Comparison of ENCODE assay signal across 21 mouse cellular contexts in the genomic region with DNA sequence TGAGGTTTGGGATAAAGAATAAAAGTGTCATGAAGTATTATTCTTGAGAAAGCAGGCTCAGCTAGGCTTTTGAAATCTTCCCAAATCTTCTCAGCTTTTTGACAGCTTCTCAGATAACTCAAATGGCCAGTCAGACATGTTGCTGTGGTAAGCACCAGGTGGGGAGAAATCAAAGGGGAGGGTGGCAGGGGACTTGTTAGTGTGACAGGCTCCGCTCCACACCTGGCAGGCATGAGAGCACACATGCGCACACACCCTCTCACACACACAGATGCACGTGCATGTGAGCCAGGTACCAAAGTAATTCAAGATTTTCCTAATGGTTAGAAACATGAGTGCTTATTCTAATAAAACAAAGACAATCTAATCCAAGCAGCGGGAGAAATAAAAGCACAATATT.
"Had no signal": no experiment of that assay in that cellular context is flagged by ENCODE, and none has a peak within 500 bp of the region (broad histone marks: within the 10 kb centered on the region; RNA-seq: fewer than 3 reads in every experiment).

No protein-coding gene starts in this region.

- H3K4me3 ChIP-seq: layer of hippocampus, adult 2 months; limb, embryonic 10.5 days; limb, embryonic 13.5 days; liver, embryonic 12.5 days; liver, embryonic 15.5 days; lung, embryonic 15.5 days; midbrain, embryonic 12.5 days; midbrain, embryonic 15.5 days; neural tube, embryonic 12.5 days; neural tube, embryonic 15.5 days had no signal

- H3K4me2 ChIP-seq: limb, embryonic 13.5 days; liver, embryonic 12.5 days; liver, embryonic 15.5 days; lung, embryonic 15.5 days; midbrain, embryonic 12.5 days; midbrain, embryonic 15.5 days; neural tube, embryonic 12.5 days; neural tube, embryonic 15.5 days had no signal

- H3K9me3 ChIP-seq: limb, embryonic 10.5 days; liver, embryonic 12.5 days; liver, embryonic 15.5 days; lung, embryonic 15.5 days; midbrain, embryonic 12.5 days; midbrain, embryonic 15.5 days; neural tube, embryonic 12.5 days; neural tube, embryonic 15.5 days had no signal

- H3K27me3 ChIP-seq: limb, embryonic 13.5 days; liver, embryonic 12.5 days; liver, embryonic 15.5 days; lung, embryonic 15.5 days; midbrain, embryonic 12.5 days; midbrain, embryonic 15.5 days; neural tube, embryonic 12.5 days; neural tube, embryonic 15.5 days had no signal

- H3K4me1 ChIP-seq: liver, embryonic 12.5 days; liver, embryonic 15.5 days; lung, embryonic 15.5 days; midbrain, embryonic 12.5 days; midbrain, embryonic 15.5 days; neural tube, embryonic 12.5 days; neural tube, embryonic 15.5 days had no signal

- DNase-seq: kidney, adult 2 months; kidney, postnatal 25 days; layer of hippocampus, adult 9-11 months; liver; lung, adult 18-20 months; lung, postnatal 10 days; lung, postnatal 4 days; right cerebral cortex, adult 18-20 months; right cerebral cortex, postnatal 14 days had no signal

- H3K9ac ChIP-seq: limb, embryonic 13.5 days; liver, embryonic 12.5 days; liver, embryonic 15.5 days; lung, embryonic 15.5 days; midbrain, embryonic 12.5 days; midbrain, embryonic 15.5 days; neural tube, embryonic 12.5 days; neural tube, embryonic 15.5 days had no signal

- H3K36me3 ChIP-seq: limb, embryonic 10.5 days; limb, embryonic 13.5 days; liver, embryonic 12.5 days; liver, embryonic 15.5 days; lung, embryonic 15.5 days; midbrain, embryonic 12.5 days; midbrain, embryonic 15.5 days; neural tube, embryonic 12.5 days; neural tube, embryonic 15.5 days had no signal

- ATAC-seq: intestine, postnatal 0 days; liver, embryonic 12.5 days; midbrain, embryonic 15.5 days had no signal

- H3K27ac ChIP-seq: kidney, postnatal 0 days; layer of hippocampus, adult 2 months; limb, embryonic 10.5 days; limb, embryonic 13.5 days; liver, embryonic 12.5 days; liver, embryonic 15.5 days; lung, embryonic 15.5 days; midbrain, embryonic 12.5 days; midbrain, embryonic 15.5 days; neural tube, embryonic 12.5 days; neural tube, embryonic 15.5 days had no signal
